Mouse (Mus musculus) forebrain, embryonic 13.5 days (tissue): ENCODE results near the gene Aim2. TPM values are rescaled to one million over a fixed set of nuclear protein-coding genes. Genes with fewer than 3 reads are reported as not detected.

ENCODE experiments used
- ATAC-seq: fragments of 200-750 bp; cut with Nextera tagmentation; 2 replicates; pipeline ENCODE4 v1.8.0; 2017
- H3K27ac ChIP-seq: fragments of 300-500 bp; sonication (generic); 2 replicates; pipeline ENCODE4 v1.5.1; 2015; ENCODE audit warnings: inconsistent platforms, mild to moderate bottlenecking, moderate library complexity
- H3K27me3 ChIP-seq: fragments of 300-500 bp; sonication (generic); 2 replicates; pipeline ENCODE4 v1.6.1; 2015; ENCODE audit warnings: mild to moderate bottlenecking, inconsistent platforms
- H3K36me3 ChIP-seq: fragments of 300-500 bp; sonication (generic); 2 replicates; pipeline ENCODE4 v1.6.1; 2015; ENCODE audit warnings: mild to moderate bottlenecking, inconsistent platforms; ENCODE audit not compliant: poor library complexity, severe bottlenecking
- H3K4me1 ChIP-seq: fragments of 300-500 bp; sonication (generic); 2 replicates; pipeline ENCODE4 v1.6.1; 2015; ENCODE audit warnings: inconsistent platforms
- H3K4me2 ChIP-seq: fragments of 300-500 bp; sonication (generic); 2 replicates; pipeline ENCODE4 v1.6.1; 2015; ENCODE audit warnings: inconsistent platforms, mild to moderate bottlenecking, moderate library complexity
- H3K4me3 ChIP-seq: fragments of 300-500 bp; sonication (generic); 2 replicates; pipeline ENCODE4 v1.5.1; 2015; ENCODE audit warnings: mild to moderate bottlenecking, inconsistent platforms
- H3K9ac ChIP-seq: fragments of 300-500 bp; sonication (generic); 2 replicates; pipeline ENCODE4 v1.6.1; 2015; ENCODE audit warnings: mild to moderate bottlenecking, inconsistent platforms
- H3K9me3 ChIP-seq: fragments of 300-500 bp; sonication (generic); replicated peaks from 2 replicates; pipeline ENCODE4 v1.6.1; 2016; ENCODE audit warnings: inconsistent platforms
- WGBS: fragments of 180-500 bp; shearing (Covaris S2); methylation state at CpG from one replicate; pipeline ENCODE4 v1.1.7; 2015; 5-methylcytosine and 5-hydroxymethylcytosine counted together
- polyA plus RNA-seq: library from polyadenylated mRNA; unstranded; fragments of >200 nt; fragmentation: Nextera tagmentation; extraction: Ambion mirVana; gene quantifications from 2 replicates; pipeline ENCODE4 v1.2.1, GENCODE M21; 2015

The Aim2 gene
- polyA plus RNA-seq, 1 experiment from 2014 or later = 7.6 TPM

DNA sequence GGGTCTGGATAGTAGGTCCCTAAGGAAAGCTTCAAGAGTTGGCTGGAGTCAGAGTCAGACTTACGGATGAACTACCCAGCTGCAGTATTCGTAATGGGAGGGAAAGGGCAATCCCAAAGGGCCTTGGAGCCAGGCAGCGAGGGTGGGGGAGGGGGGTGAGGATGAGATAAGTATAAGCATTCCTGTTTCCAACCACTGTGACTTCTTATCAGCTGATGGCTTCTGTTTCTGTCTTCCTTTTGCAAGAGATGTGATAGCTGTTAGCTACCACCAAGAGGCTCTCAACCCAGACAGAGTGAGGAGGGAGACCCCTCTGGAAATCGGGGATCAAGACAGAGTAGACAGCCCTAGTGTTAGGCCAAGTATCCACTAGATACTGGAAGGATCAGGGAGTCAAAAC, 21.5 kb upstream of the Aim2 start:
- no peak for ATAC-seq
- Histone ChIP-seq H3K9me3 (no peaks in the 10 kb centered on the region), H3K4me1 (peaks cover 16% of the 10 kb centered on the region), H3K4me2 (no peak overlapping the region), H3K9ac (no peak overlapping the region), H3K36me3 (no peaks in the 10 kb centered on the region), H3K27ac (no peak overlapping the region), H3K4me3 (no peak overlapping the region), H3K27me3 (no peaks in the 10 kb centered on the region)
- 42% methylated on average over 4 of the region's 4 CpGs for WGBS

- no peak for ATAC-seq
- Histone ChIP-seq H3K27ac (no peak overlapping the region), H3K9ac (no peak overlapping the region), H3K4me2 (no peak overlapping the region), H3K27me3 (no peaks in the 10 kb centered on the region), H3K4me1 (peaks cover 16% of the 10 kb centered on the region), H3K36me3 (no peaks in the 10 kb centered on the region), H3K4me3 (no peak overlapping the region), H3K9me3 (no peaks in the 10 kb centered on the region)
- 75% methylated on average over 5 of the region's 5 CpGs for WGBS
Observed at GRCm38 (mm10) chr1:173329743-173330142, 20.9 kb upstream of the Aim2 start.

DNA sequence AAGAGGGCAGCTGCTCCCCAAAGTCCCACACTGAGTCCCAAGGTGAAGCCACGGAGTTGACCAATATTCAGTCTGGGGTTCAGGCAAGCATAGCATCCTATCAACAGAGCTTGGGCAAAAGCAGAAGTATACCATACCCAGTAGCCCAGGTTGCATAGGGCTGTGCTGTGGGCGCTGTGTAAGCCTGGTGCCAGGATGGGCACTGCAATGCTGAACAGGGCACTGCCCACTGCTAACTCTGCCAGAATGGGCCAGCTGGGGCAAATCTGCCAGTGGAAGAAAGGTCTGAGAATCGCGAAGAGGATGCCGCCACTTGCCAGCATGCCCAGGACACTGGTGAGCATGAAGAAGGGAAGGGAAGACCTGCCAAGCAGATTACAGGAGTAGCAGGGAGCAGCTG, 18.3 kb upstream of the Aim2 start:
- Histone ChIP-seq H3K9me3 (no peaks in the 10 kb centered on the region), H3K27ac (no peak overlapping the region), H3K27me3 (no peaks in the 10 kb centered on the region), H3K9ac (no peak overlapping the region), H3K4me1 (peaks cover 21% of the 10 kb centered on the region), H3K36me3 (peaks cover 20% of the 10 kb centered on the region), H3K4me2 (no peak overlapping the region), H3K4me3 (no peak overlapping the region)
- WGBS = 92% methylated on average over 5 of the region's 5 CpGs
- no peak for ATAC-seq

- Histone ChIP-seq H3K9me3 (no peaks in the 10 kb centered on the region), H3K4me1 (peaks cover 15% of the 10 kb centered on the region), H3K27me3 (no peaks in the 10 kb centered on the region), H3K36me3 (peaks cover 30% of the 10 kb centered on the region), H3K4me2 (no peak within 1 kb of the TSS), H3K9ac (no peak within 1 kb of the TSS), H3K27ac (no peak within 1 kb of the TSS; the same call in 1 of the 2 replicates), H3K4me3 (no peak within 1 kb of the TSS)
- no peak for ATAC-seq
- 76% methylated on average over 9 of the region's 9 CpGs for WGBS
Observed at GRCm38 (mm10) chr1:173333312-173334253, 17.1 kb upstream of the Aim2 start, which contains the start of gene Ackr1. TSS of gene Ackr1 (minus strand) at chr1:173333750.

DNA sequence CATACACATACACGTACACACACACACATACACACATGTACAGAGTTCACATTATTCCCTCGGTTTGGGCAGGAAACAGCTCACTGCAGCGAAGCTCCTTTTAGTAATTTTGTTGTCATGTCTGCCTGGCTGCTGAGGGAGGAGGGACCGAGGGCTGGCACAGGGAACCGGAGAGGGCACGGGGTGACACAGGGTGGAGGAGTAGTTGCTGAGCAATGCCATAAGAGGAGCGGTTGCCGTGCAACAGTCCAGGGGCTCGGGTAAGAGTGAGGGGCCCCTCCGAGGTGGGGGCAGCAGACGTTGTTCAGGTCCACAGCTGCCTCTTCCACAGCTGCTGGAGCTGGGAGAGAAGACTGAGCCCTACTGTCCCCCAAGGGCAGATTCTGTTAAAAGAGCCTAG, 14.8 kb upstream of the Aim2 start:
- peaks cover 7% of the 10 kb centered on the region for H3K4me1 ChIP-seq
- H3K9ac ChIP-seq = no peak overlapping the region
- H3K4me3 ChIP-seq = no peak overlapping the region
- peaks cover 43% of the 10 kb centered on the region for H3K36me3 ChIP-seq
- no peak overlapping the region for H3K4me2 ChIP-seq
- WGBS = 54% methylated on average over 11 of the region's 11 CpGs
- no peak for ATAC-seq
- H3K27ac ChIP-seq = no peak overlapping the region
- no peaks in the 10 kb centered on the region for H3K27me3 ChIP-seq
- no peaks in the 10 kb centered on the region for H3K9me3 ChIP-seq

- no peaks in the 10 kb centered on the region for H3K27me3 ChIP-seq
- H3K4me1 ChIP-seq = peaks cover 7% of the 10 kb centered on the region
- no peak overlapping the region for H3K4me3 ChIP-seq
- no peak overlapping the region for H3K9ac ChIP-seq
- H3K36me3 ChIP-seq = peaks cover 51% of the 10 kb centered on the region
- H3K4me2 ChIP-seq = no peak overlapping the region
- 90% methylated on average over 10 of the region's 10 CpGs for WGBS
- ATAC-seq = no peak
- H3K9me3 ChIP-seq = no peaks in the 10 kb centered on the region
- no peak overlapping the region for H3K27ac ChIP-seq
Observed at GRCm38 (mm10) chr1:173337008-173337407, 13.7 kb upstream of the Aim2 start.

DNA sequence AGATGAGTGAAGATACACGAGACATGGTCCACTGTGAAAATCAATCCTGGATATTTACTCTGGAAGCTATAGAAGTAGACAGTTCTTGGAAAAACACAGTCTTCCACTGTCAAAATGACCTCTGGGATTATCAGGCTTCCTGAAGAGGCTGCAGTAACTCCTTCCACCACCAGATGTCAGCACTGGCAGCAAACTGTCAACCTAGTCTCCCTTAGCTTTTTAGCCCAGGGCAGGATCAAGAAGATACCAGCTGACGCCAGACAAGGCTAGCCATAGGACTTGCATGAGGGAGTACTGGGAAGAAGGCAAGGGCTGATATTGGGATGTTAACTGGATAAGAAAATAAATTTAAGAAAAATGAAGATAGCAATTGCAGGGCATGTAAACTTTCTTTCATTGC, 11.1 kb upstream of the Aim2 start:
- Histone ChIP-seq H3K27me3 (no peaks in the 10 kb centered on the region), H3K9me3 (no peaks in the 10 kb centered on the region), H3K27ac (no peak overlapping the region), H3K4me1 (peaks cover 25% of the 10 kb centered on the region), H3K4me3 (no peak overlapping the region), H3K4me2 (no peak overlapping the region), H3K36me3 (peaks cover 68% of the 10 kb centered on the region), H3K9ac (no peak overlapping the region)
- WGBS = 4% methylated on average over 2 of the region's 2 CpGs
- peak; percentile 54; the same call in 1 of the 2 replicates for ATAC-seq

GRCm38 (mm10) chr1:173342425-173342824, 8.3 kb upstream of the Aim2 start:
- WGBS = 58% methylated on average over 1 of the region's 1 CpGs
- Histone ChIP-seq H3K9ac (no peak overlapping the region), H3K4me1 (peaks cover 17% of the 10 kb centered on the region), H3K36me3 (peaks cover 68% of the 10 kb centered on the region), H3K4me2 (no peak overlapping the region), H3K4me3 (no peak overlapping the region), H3K27me3 (no peaks in the 10 kb centered on the region), H3K27ac (no peak overlapping the region; the same call in 1 of the 2 replicates), H3K9me3 (no peaks in the 10 kb centered on the region)
- peak; percentile 31 for ATAC-seq

GRCm38 (mm10) chr1:173343934-173344333, 6.7 kb upstream of the Aim2 start:
- Histone ChIP-seq H3K4me2 (no peak overlapping the region), H3K4me3 (no peak overlapping the region), H3K9ac (no peak overlapping the region), H3K36me3 (peaks cover 54% of the 10 kb centered on the region), H3K27ac (peak overlapping the region; percentile 37), H3K4me1 (peaks cover 17% of the 10 kb centered on the region), H3K9me3 (no peaks in the 10 kb centered on the region), H3K27me3 (no peaks in the 10 kb centered on the region)
- ATAC-seq = peak; percentile 39
- WGBS = 39% methylated on average over 3 of the region's 3 CpGs

GRCm38 (mm10) chr1:173345112-173345511, 5.6 kb upstream of the Aim2 start:
- H3K4me1 ChIP-seq = peaks cover 25% of the 10 kb centered on the region
- peaks cover 53% of the 10 kb centered on the region for H3K36me3 ChIP-seq
- no peak overlapping the region for H3K4me3 ChIP-seq
- H3K9ac ChIP-seq = no peak overlapping the region
- no peak overlapping the region for H3K4me2 ChIP-seq
- H3K27ac ChIP-seq = no peak overlapping the region
- H3K27me3 ChIP-seq = no peaks in the 10 kb centered on the region
- 93% methylated on average over 4 of the region's 4 CpGs for WGBS
- no peaks in the 10 kb centered on the region for H3K9me3 ChIP-seq
- no peak for ATAC-seq

GRCm38 (mm10) chr1:173348527-173348926, 2.2 kb upstream of the Aim2 start:
- no peak for ATAC-seq
- Histone ChIP-seq H3K9me3 (no peaks in the 10 kb centered on the region), H3K4me1 (peaks cover 37% of the 10 kb centered on the region), H3K27ac (no peak overlapping the region), H3K36me3 (peaks cover 28% of the 10 kb centered on the region), H3K9ac (no peak overlapping the region), H3K4me2 (no peak overlapping the region), H3K27me3 (no peaks in the 10 kb centered on the region), H3K4me3 (no peak overlapping the region)
- WGBS = 6% methylated on average over 1 of the region's 1 CpGs

DNA sequence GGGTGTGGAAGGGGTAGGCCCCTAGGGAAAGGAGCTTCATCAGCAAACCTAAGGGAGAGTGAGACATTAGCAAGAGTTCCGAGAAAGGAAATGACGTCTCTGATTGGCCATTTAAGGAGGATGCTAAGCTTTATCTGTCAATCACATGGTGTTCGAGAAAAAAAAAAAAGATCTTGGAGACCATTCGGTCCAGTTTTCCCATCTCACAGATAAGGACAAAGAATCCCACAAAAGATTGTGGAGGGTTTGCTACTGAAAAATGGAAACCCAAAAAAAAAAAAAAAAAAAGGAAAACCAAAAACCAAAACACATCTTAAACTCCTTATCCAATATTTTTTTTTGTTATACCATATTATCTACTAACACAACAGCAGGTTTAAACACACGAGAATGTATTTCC, 1.5 kb upstream of the Aim2 start:
- ATAC-seq = no peak

More for the DNA sequence above, 1.5 kb upstream of the Aim2 start:
- 39% methylated on average over 5 of the region's 5 CpGs for WGBS
- peaks cover 22% of the 10 kb centered on the region for H3K36me3 ChIP-seq
- H3K4me1 ChIP-seq = peaks cover 31% of the 10 kb centered on the region
- no peaks in the 10 kb centered on the region for H3K9me3 ChIP-seq
- H3K27ac ChIP-seq = no peak overlapping the region
- H3K4me3 ChIP-seq = no peak overlapping the region
- no peak overlapping the region for H3K9ac ChIP-seq
- H3K27me3 ChIP-seq = no peaks in the 10 kb centered on the region
- no peak overlapping the region for H3K4me2 ChIP-seq
